Mouse (Mus musculus) gastrocnemius, adult 18-20 months (tissue): ENCODE measurements around the gene Snx20. TPM values are rescaled to one million over a fixed set of nuclear protein-coding genes. Genes with fewer than 3 reads are reported as not detected.
"Not testable (repeated sequence)": the region's sequence is repeated elsewhere in the genome, so short reads cannot be mapped to it uniquely, and the experiment has no call there.

Experiments
- DNase-seq: peaks from one replicate; pipeline ENCODE4 v3.0.0; 2021; ENCODE audit warnings: low spot score
- long read RNA-seq, 2 experiments: library from polyadenylated mRNA; stranded (forward); transcript quantifications; one replicate each; pipeline ENCODE4 v2.0.0; 2021
- total RNA-seq, 2 experiments: library from RNA; stranded (reverse); gene quantifications; 2 replicates each; pipeline ENCODE4 v1.2.3; 2021

The Snx20 gene
- under 1 TPM; 0.18 to 0.38 TPM for total RNA-seq
- long read RNA-seq, experiment 1 = 0 reads
- long read RNA-seq, experiment 2, partial matches to known transcripts = 1 of 2 reads
- long read RNA-seq, experiment 2, other reads (novel, unspliced or antisense) = 0 of 2 reads

- no peak for DNase-seq
These were observed at the start of gene Snx20 for GRCm38 (mm10) chr8:88635474-88636397. Snx20 (minus strand) TSS chr8:88636128.

GRCm38 (mm10) chr8:88683656-88684289, 47.8 kb upstream of the Snx20 start:
- no peak for DNase-seq

- DNase-seq = no peak
These were observed 45.1 kb upstream of the Snx20 start for GRCm38 (mm10) chr8:88681046-88681445.

GRCm38 (mm10) chr8:88680566-88680965, 44.6 kb upstream of the Snx20 start:
- DNase-seq = no peak

- DNase-seq = no peak
These were observed 41.1 kb upstream of the Snx20 start for GRCm38 (mm10) chr8:88677071-88677470.

GRCm38 (mm10) chr8:88675372-88676165, 39.6 kb upstream of the Snx20 start:
- no peak for DNase-seq

GRCm38 (mm10) chr8:88673859-88674258, 37.9 kb upstream of the Snx20 start:
- no peak for DNase-seq

GRCm38 (mm10) chr8:88671575-88671974, 35.6 kb upstream of the Snx20 start:
- DNase-seq = no peak

- no peak for DNase-seq
These were observed 34.9 kb upstream of the Snx20 start for GRCm38 (mm10) chr8:88670782-88671181.

- peak; percentile 18 for DNase-seq
These were observed 32.6 kb upstream of the Snx20 start for GRCm38 (mm10) chr8:88668400-88669086.

- peak; percentile 14 for DNase-seq
These were observed 30.5 kb upstream of the Snx20 start for GRCm38 (mm10) chr8:88666435-88666834.

GRCm38 (mm10) chr8:88664947-88665346, 29.0 kb upstream of the Snx20 start:
- DNase-seq = no peak

GRCm38 (mm10) chr8:88664121-88664520, 28.2 kb upstream of the Snx20 start:
- no peak for DNase-seq

- no peak for DNase-seq
These were observed 26.5 kb upstream of the Snx20 start for GRCm38 (mm10) chr8:88662401-88662821.

GRCm38 (mm10) chr8:88659873-88660272, 23.9 kb upstream of the Snx20 start:
- no peak for DNase-seq

GRCm38 (mm10) chr8:88655334-88655733, 19.4 kb upstream of the Snx20 start:
- no peak for DNase-seq

GRCm38 (mm10) chr8:88651122-88651521, 15.2 kb upstream of the Snx20 start:
- not testable (repeated sequence) for DNase-seq

GRCm38 (mm10) chr8:88650016-88650708, 14.2 kb upstream of the Snx20 start:
- no peak for DNase-seq

GRCm38 (mm10) chr8:88648322-88648721, 12.4 kb upstream of the Snx20 start:
- no peak for DNase-seq
